Mouse (Mus musculus) right cerebral cortex, adult 18-20 months (tissue): ENCODE data around the gene Rsbn1l.

Experiments used
- DNase-seq: peaks from one replicate; pipeline ENCODE4 v3.0.0; 2022; ENCODE audit warnings: mixed read lengths

The Rsbn1l gene

DNA sequence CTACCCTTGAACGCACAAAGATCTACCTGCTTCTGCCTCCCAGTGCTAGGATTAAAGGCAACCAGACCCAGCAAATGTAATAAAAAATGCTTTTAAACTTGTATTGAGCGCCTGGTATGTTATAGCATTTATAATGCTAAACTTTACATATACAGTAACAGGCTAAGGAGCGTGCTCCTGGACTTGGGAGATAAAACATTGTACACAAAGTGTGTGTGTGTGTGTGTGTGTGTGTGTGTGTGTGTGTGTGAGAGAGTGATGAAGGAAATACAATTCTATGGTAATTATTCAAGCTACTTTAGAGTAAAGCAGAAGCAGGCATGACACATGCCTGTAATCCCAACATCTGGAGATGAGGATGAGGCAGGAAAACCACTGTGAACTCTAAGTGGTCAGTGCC, at the start of gene Rsbn1l:
Rsbn1l (minus strand) TSS at position 101 of the 400 bp plus-strand sequence.
- no peak for DNase-seq

DNA sequence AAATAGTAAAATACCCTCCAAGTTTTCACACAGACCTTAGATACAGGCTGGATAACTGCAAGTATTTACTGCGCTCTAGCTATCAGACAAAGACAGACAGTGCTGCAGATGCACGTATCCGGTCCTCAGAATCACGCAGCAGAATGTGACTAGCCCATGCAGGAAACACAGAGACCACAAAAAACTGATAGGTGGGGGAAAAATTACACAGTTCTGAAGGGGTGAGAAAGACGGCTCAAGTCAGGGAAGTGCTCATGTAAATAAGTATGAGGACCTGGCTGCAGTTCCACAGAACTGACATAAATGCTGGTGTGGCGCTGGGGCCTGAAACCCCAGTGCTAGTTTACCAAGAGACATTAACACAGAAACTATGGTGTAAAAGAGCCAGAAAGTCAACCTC, 46.5 kb upstream of the Rsbn1l start:
- no peak for DNase-seq

DNA sequence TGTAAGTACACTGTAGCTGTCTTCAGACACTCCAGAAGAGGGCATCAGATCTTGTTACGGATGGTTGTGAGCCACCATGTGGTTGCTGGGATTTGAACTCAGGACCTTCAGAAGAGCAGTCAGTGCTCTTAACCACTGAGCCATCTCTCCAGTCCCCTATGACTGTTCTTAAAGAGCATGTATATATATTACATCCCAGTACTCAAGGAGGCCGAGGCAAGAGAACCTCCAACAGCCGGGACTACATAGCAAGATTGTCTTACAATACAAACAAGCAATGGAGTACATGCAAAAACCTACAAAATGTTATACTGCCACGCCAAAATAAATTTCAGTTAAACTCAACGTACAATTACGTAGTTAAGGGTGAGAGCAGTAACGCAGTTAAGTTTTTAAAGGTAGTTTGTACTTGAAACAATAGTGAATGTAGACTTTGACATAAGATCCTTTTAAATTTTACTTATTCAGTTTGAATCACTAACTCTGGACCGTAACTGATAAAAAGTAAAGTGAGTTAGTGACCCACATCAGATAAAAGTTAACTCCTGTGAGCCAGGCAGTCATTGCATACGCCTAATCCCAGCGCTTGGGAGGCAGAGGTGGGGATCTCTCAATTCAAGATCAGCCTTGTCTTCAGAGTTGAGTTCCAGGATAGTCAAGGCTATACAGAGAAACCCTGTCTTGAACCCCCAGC, 45.6 kb upstream of the Rsbn1l start:
- no peak for DNase-seq

DNA sequence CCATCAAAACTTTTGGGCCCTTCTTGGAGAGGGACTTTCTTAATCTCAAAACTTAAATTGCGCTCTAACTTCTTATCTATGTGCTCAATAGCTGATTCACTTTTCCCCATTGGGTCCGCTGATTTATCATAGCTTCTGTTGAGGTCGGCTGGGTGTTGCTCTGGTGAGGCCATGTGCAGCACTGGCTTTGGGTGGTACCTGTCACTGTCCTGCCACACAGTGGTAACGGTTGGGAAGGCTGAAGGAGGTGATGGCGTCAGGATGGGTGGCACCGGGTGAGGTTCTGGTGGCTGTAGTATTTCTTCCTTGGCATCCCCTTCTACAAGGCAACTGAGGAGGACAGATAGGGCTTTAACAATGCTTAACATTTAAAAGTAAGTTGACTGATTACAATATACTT, 42.2 kb upstream of the Rsbn1l start:
- DNase-seq, result no peak

DNA sequence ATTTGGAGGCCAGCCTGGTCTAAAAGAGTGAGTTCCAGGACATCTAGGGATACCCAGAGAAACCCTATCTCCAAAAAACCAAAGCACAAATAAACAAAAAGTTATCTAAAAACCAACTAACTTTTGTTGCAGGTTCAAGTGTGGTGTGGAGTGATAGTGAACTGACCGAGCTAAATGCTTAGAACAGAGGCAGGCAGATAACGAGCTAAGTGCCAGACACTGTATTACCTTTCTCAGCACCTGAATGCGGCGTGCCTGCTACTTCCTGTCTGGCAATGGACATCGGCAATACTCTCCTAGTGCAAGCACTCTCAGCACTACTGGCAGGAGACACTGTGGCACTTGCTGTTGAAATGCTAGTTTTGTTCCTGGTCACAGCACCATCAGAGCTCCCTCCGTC, 41.4 kb upstream of the Rsbn1l start:
- no peak for DNase-seq

DNA sequence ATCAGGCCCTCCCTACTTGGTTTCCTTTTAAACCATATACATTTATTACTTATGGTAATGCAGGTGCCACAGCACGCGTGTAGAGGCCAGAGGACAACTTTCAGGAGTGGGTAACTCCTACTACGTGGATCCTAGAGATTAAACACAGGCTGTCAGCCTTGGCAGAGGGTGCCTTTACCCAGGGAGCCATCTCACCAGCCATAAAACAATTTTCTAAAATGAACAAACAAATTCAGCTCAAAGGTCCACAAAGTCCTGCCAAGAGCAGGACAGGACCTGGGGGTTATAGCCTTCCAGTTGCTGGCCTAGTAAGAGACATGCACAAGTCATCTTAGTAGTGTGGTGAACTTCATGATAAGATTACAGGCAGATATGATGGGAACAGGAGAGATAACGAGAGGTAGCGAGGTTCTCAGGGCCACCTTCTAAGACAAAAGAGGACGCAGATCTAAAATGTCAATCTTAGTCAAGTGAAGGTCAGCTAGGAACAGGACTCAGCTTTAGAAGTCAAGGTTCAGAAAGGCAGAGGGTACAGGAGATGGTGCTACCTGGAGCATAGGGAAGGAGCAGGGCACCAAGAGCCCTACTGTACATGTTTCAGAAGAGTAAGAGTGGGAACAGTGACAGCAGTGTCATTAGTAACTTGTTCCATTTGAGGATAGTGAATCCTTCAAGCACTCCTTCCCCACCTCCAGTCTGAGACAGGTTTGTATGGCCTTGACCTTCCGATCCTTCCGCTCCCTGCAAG, 34.0 kb upstream of the Rsbn1l start:
- no peak for DNase-seq

DNA sequence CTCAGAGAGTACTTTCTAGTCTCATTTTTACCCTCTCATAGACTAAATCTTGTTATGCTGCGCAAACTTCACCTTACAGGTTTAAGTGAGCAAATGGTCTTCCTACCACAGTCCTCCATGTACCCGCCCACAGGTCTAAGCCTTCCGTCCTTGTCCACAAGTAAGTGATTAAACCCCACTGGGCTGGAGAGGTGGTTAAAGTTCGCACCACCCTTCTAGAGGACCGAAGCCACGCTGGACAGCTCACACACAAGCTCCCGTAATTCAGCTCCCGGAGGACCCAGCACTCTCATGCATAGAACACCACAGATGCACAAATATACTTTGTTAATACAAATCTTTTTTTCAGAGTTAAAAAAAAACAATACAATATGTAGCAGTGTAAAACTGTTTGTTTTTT, 30.1 kb upstream of the Rsbn1l start:
- no peak for DNase-seq

DNA sequence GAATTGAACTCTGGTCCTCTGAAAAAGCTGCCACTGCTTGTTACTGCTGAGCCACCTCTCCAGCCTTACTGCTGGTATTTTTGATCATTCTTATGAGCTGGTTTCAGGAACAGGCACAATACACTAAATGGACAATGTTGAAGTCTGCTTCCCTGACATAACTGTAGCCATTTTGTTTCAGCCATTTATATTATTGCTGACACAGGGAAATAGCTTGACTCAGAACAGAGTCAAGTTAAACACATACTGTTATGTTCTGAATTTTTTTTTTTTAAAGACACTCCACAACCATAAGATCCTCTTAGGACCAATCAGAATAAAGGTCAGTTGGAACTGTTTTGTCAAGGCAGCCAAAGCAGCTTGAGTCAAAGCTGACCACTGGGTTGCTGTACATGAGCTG, 27.3 kb upstream of the Rsbn1l start:
- DNase-seq, result no peak

DNA sequence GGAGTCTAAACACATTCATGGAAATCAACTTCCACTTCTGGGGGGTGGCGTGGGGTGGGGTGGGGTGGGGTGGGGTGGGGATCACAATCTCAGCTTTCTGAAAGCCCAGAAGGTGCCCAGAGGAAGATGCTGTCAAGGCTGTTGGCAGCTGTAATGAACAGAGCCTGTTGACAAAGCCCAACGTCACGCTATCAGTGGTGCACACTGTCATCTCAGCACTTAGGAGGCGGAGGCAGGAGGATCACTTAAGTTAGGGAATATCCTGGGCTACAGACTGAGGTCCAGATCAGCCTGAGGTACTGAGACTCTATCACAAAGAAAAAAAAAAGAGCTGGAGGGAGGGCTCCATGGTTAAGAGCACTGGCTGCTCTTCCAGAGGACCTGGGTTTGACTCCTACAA, 18.5 kb upstream of the Rsbn1l start:
- DNase-seq, result no peak

DNA sequence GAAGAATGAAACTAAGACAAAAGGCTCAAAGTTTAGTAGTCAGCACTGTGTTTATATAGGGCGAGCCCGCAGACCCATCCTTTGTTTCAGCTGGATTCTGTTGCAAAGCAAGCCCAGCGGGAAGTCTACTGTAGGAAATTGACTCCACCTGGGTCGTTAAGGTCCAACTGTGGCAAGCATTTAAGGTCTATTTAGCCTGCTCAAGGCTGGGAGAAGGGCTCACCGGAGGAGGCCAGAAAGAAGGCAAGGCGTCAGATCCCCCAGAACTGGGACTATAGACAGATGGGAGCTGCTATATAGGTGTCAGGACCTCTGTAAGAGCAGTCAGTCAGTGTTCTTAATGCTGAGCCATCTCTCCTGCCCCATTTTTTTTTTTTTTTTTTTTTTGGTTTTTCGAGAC, 17.8 kb upstream of the Rsbn1l start:
- no peak for DNase-seq

DNA sequence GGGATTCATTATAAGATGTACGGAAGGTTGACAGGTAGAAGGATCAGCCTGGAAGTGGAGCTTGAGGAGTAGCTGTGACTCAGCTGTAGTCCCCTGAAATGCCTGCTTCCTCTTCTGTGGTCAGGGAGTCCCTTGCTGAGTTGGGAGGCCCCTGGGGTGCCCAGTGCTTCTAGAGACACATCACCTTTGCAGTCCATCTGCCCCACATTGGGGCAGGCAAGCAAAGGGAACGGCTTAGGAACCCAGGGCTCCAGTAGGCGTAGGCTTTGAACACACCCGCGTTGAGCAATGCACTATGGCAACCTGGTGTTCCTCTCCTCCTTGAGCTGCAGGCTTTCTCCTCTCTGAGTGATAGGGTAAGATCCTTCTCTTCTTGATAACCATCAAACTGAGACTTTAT, 16.9 kb upstream of the Rsbn1l start:
- DNase-seq, result no peak

DNA sequence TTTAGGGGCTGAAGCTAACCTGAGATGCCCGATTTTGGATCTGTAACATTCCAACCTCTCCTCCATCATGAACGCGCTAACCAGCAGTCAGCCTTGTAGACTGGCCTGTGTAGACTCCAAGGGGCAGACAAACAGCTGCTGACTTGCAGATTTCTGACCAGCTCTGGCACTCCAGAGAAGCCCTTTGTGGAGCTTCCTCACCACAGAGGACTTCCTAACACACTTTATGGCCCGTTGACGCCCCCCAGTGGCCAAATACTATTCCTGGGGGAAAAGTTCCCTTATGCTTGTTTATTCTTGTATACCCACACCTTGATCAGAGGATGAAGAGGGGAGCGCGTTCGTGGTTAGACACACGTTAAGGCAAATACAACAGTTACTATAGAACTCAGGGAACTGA, 12.8 kb upstream of the Rsbn1l start:
- DNase-seq, result peak; percentile 17

DNA sequence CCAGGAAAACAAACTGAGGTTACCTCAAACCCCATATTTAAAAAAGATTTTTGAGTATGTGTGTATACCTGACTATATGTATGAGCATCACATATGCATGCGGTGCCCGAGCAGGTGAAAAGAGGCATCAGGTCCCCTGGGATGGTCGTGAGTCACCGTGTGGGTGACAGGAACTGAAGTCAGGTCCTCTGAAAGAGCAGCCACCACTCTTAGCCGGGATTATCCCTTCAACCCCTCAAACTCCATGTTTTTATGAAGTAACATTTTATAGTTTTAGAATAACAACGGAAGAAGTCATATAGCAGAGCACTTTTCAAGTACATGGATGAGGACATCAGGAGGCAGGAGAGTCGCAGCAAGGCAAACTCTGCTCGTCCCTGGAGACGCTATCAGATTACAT, 12.3 kb upstream of the Rsbn1l start:
- no peak for DNase-seq

DNA sequence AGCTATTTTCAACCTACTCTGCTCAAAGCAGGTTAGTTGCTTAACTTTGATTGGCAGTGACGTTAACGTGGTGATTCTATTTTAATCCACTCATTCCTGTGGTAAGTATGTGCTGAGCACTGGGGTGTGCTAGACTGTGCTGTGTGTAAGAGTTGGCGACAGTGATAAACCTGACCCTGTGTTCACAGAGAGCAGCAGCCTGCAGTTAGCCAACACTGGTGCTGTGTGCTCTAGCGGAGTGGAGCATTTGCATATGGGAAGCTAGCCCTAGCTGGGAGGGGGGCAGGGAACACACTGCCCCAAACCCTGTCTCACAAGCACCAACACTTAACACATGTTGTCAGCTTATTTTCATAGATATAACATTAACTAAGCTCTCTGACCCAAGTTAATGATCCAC, 11.7 kb upstream of the Rsbn1l start:
- DNase-seq, result no peak

DNA sequence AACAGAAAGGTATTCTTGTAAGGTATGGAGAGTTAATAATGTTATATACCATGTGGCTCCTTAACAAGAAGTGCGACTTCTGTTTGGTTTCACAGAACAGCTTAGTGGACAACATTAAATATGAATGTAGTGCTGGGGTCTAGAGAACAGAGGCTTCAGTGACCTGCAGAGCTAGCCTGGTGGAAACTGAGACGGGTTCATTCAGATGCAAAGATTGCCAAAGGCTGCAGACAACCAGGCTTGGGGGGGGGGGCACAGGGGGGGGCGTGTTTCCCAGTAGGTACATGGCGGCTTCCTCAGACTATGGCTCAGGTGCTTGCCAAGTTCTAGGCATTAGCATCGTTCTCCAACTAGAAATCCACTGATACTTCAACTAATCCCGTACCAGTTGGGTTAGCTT, 8.2 kb upstream of the Rsbn1l start:
- DNase-seq, result no peak

DNA sequence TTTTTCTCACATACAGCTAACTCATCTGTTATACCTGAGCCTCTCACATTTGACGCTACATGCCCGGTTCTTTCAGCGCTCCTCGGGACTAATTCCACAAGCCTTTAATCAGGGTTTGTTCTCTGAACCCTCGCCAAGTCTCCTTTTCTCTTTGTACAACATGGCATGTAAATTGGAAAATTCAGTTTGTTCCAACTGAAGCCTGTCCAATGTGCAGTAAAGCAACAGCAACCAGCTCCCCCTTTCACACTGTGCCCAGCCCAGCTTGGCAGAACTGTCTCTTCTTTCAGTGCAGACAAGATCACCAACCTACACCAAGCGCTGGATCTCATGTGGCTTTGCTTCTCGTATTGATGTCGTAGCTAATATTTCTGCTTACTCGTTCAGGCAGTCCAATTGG, 7.1 kb upstream of the Rsbn1l start:
- DNase-seq, result no peak

DNA sequence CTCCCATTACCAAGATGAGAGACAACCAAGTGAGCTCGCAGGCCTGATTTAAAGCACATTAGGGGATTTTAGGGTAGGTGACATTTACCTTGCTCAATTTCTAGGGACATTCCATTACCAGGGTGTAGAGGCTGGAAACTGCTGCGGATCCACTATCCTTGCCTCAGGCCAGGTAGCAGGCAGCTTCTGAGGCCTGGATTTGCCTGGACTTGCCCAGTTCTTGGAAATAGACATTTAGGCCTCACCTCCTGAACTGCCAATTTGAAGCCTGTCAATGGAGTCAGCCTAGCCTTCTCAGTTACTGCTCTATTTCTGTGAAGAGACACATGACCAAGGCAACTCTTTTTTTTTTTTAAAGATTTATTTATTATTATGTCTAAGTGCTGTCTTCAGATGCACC, 4.7 kb upstream of the Rsbn1l start:
- no peak for DNase-seq

DNA sequence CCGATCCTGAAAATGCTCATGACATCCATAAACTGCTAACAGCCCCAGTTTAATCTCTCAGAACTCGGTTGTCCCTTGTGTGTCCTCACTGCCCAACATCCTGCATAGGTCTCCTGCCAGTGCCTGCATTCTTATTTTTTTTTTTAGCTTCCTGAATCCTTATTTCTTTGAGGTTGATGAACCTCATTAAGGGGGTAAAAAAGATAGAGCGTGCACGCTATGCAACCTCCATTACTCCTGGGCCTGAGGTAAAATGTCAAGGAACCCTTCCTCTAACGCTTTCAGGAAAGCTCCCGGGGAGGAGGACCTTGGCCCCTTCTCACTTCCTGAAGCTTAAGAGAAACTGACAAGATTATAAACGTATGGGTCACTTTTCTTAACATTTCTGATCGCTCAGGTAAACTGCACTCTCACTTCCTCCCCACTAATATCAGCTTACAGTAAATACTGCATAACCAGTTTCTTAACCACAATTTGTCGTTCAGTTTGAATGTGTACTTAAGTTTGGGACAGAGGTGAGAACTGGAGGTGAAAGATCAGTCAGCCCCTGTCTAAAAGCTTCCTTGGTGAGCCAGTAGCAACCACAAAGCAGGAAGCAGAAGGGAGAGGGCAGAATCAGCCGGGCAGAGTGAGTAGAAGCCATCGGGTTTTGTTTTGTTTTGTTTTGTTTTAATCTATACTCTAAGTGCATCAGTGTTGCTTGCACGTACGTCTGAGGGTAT, 923 bp downstream of the Rsbn1l start:
- no peak for DNase-seq

DNA sequence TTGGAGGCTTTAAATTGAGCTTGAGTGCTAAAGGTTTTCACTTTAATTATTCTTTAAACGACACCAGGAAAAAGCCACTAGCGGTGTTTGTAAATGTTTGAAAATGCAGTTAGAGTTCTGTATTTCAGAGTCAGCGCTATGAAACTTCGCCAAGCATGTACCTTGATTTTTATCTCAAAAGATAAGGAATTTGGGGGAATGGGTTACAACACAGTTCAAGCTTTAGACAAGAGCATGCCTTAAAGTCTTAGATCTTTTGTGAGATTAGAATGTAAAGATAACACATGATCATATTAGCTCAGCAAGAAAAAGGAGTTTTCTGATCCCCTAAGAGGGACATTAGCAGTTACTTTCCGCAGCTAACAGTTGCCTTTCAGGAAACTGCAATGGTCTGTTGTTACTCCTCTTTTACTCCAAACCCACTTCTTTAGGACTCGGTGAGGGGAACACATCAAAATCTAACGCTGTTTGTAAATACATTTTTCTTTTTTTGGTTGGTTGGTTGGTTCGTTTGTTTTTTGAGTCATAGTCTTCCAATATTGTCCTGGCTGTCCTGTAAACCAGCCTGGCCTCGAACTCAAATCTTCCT, 3.8 kb downstream of the Rsbn1l start:
- no peak for DNase-seq

DNA sequence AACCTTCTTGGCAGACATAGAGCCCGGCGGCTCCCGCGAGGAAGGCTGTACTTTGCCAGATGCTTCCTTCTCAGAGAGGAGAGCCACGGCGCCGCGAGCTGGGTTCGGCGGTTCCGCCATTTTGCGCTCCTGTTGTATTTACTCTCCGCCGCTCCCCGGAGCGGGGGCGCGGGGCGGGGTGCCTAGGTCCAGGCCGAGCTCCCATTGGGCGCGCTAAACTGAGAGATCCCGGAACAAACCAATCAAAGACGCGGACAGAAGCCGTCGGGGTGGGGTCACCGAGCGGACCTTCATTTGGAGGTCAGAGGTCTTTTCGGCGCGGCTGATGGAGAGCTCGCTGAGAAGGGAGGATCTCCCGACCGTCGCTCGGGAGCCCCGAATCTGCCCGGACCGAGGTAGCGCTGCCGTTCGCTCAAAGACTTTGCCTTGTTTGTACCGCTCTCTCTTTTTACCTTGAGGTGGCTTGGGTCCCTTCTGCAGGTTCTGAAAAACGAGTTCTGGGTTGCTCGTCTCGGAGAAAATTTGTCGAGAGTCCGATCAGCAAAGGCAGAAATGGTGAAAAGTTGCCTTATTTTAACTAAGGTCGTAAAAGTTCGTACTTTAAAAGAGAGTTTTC, 4.4 kb downstream of the Rsbn1l start:
- DNase-seq, result peak; percentile 98

DNA sequence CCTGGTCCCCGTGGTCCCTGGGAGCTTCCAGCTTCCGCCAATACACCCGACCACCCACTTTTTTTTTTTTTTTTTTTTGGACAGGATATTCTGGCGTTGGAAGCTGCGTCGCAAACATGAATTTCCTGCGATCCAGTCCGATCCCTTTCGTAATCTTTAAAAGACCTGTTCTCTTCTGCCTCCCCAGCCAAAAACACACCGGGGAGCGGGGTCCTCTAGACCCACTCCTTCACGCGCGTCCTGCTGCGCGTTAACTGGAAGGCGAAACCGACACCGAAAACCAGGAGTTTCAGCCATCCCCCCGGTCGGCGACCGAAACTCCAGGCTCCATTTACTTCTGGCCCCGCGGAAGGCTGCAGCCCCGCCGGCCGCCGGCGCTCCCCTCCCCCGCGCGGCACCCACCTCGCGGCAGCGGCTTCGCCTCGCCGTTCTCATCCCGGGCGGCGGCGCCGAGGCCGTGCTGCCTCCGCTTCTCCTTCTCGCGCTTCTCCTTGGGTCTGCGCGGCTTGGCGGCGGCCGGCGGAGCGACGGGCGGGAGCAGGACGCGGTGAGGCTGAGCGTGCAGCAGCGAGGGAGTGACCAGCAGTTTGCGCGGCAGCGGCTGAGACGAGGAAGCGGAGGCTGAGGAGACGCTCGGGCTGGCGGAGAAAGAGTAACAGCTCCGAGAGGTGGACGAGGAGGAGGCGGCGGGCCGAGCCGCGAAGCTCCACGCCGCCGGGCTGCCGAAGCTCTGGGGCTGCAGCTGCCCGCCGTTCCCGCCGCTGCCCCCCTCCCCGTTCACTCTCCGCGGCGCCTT, 5.1 kb downstream of the Rsbn1l start:
- peak; percentile 65 for DNase-seq

DNA sequence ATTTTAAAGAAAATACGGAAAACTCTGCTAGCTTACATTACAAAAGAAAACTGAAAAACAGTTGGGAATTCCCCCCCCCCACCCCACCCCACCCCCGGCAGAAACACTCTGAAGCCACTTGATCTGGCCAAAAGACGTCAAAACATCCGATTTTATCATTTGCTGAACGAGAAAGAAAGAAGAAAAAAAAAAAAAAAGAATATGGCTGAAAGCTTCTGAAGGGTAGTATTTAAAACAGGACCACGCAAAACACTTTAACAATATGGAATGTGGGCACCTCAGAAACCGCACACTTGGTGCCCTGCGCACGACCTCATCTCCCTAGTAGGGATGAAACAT, 5.7 kb downstream of the Rsbn1l start:
- DNase-seq, result no peak

DNA sequence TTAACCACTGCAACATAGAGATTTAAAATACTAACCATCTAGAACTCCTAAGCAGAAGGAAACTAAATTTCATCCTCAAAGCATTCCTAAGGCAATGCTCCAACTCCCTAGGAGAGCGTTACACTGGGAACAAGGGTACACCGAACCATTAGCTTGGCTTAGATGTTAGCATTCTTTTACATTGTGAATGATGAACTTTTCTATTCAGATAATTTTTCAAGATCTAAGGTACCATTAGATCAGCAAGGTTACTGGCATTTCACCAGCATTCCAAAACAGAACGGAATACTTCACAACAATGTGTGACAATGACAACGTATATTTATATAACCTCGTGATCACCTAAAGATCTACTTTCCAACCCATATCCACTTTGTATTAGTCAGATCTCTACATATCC, 6.1 kb downstream of the Rsbn1l start:
- DNase-seq, result no peak
